Mouse (Mus musculus): Measurements from ENCODE around the gene Bcat2. TPM values are rescaled to one million over a fixed set of nuclear protein-coding genes. Genes with fewer than 3 reads are reported as not detected.

Gene Bcat2
- total and polyA plus RNA-seq, 3 experiments, result 13.5 to 65.6 (median 30.9) TPM

GRCm38 (mm10) chr7:45554744-45555143, 15.2 kb upstream of the Bcat2 start, which contains the start of gene Hsd17b14:
Gene Hsd17b14, plus strand, starts transcription at chr7:45554893.
- peaks cover 0 to 46% of the 10 kb centered on the region in 2 experiments; a peak in 2 of 4 replicates for H3K4me1 ChIP-seq (ENCODE audit: control insufficient read depth in 1 of 2, insufficient read depth in 2 of 2)
- H3K27ac ChIP-seq (ENCODE audit: insufficient read depth, low read depth), result no peak within 1 kb of the TSS
- TF ChIP-seq IRF4 (IDR thresholded peaks at IDR 0.05; ENCODE audit: low read depth, low read length) (no peak), RAD21 (IDR thresholded peaks at IDR 0.05; ENCODE audit: low read depth, low read length) (no peak), JUND (conservative IDR thresholded peaks at IDR 0.05; ENCODE audit: low read depth, low read length) (no peak), ZC3H11A (IDR thresholded peaks at IDR 0.05; ENCODE audit: low read depth, low read length) (no peak), KAT2A (IDR thresholded peaks at IDR 0.05; ENCODE audit: insufficient replicate concordance, low read length) (no peak), RCOR1 (conservative IDR thresholded peaks at IDR 0.05; ENCODE audit: low read depth, low read length) (no peak), TBP (conservative IDR thresholded peaks at IDR 0.05; ENCODE audit: low read depth, low read length) (no peak), SMC3 (IDR thresholded peaks at IDR 0.05; ENCODE audit: low read depth, low read length) (no peak), POLR2AphosphoS2 (IDR thresholded peaks at IDR 0.05; ENCODE audit: low read depth, low read length) (no peak), ZKSCAN1 (IDR thresholded peaks at IDR 0.05; ENCODE audit: borderline replicate concordance, low read depth, low read length) (no peak)
- H3K27me3 ChIP-seq (replicated peaks), result no peaks in the 10 kb centered on the region
- dilution Hi-C loops (cut with MboI; ENCODE audit: extremely low pct_ligation_motif_present, extremely low pct_unique_long_range_greater_than_20kb, low sequenced_read_pairs), result no loop called here
- DNase-seq (ENCODE audit: extremely low read depth), result no peak
- no peak within 1 kb of the TSS for H3K4me2 ChIP-seq (ENCODE audit: insufficient read depth, low read depth, poor library complexity, severe bottlenecking)
- H3K9ac ChIP-seq (ENCODE audit: insufficient read depth, low read depth), result no peak within 1 kb of the TSS
- H3K9me3 ChIP-seq (replicated peaks; ENCODE audit: low read length), result no peaks in the 10 kb centered on the region
- peaks cover 0 to 5% of the 10 kb centered on the region in 2 experiments for H3K36me3 ChIP-seq (replicated peaks in 1 of 2; ENCODE audit: control insufficient read depth in 1 of 2, insufficient read depth in 1 of 2, low read length in 1 of 2)
- no peaks in the 10 kb centered on the region for H3K79me2 ChIP-seq (replicated peaks; ENCODE audit: control insufficient read depth, extremely low read depth, insufficient read depth, poor library complexity, severe bottlenecking)
- H3K4me3 ChIP-seq (replicated peaks in 1 of 3; ENCODE audit: low read depth in 2 of 3, low read length in 2 of 3, poor library complexity in 1 of 3), result no peak within 1 kb of the TSS
- in situ Hi-C loops (cut with MboI; ENCODE audit: low pct_ligation_motif_present, low pct_unique_long_range_greater_than_20kb, low sequenced_read_pairs), result no loop called here

- H3K4me3 ChIP-seq (replicated peaks in 1 of 3; ENCODE audit: low read depth in 2 of 3, low read length in 2 of 3, poor library complexity in 1 of 3), result no peak overlapping the region
- peaks cover 0 to 5% of the 10 kb centered on the region in 2 experiments for H3K36me3 ChIP-seq (replicated peaks in 1 of 2; ENCODE audit: control insufficient read depth in 1 of 2, insufficient read depth in 1 of 2, low read length in 1 of 2)
- H3K27ac ChIP-seq (ENCODE audit: insufficient read depth, low read depth), result no peak overlapping the region
- no peaks in the 10 kb centered on the region for H3K9me3 ChIP-seq (replicated peaks; ENCODE audit: low read length)
- peak; percentile 78 for DNase-seq (ENCODE audit: extremely low read depth)
- dilution Hi-C loops (cut with MboI; ENCODE audit: extremely low pct_ligation_motif_present, extremely low pct_unique_long_range_greater_than_20kb, low sequenced_read_pairs) (no loop called here), in situ Hi-C loops (cut with MboI; ENCODE audit: low pct_ligation_motif_present, low pct_unique_long_range_greater_than_20kb, low sequenced_read_pairs) (no loop called here)
- TF ChIP-seq HCFC1 (IDR thresholded peaks at IDR 0.05; ENCODE audit: low read depth, low read length) (0 out of 2 replicates have a peak, but pooled peaks have one; percentile 39), BHLHE40 (IDR thresholded peaks at IDR 0.05; ENCODE audit: low read depth, low read length) (0 out of 2 replicates have a peak, but pooled peaks have one; percentile 34), SMC3 (IDR thresholded peaks at IDR 0.05; ENCODE audit: low read depth, low read length) (peak; percentile 93), RAD21 (IDR thresholded peaks at IDR 0.05; ENCODE audit: low read depth, low read length) (peak; percentile 74), ZC3H11A (IDR thresholded peaks at IDR 0.05; ENCODE audit: low read depth, low read length) (peak; percentile 24; the same call in 1 of the 2 replicates), ETS1 (conservative IDR thresholded peaks at IDR 0.05; ENCODE audit: low read depth, low read length) (no peak), MEF2A (IDR thresholded peaks at IDR 0.05; ENCODE audit: borderline replicate concordance, low read depth, low read length) (0 out of 2 replicates have a peak, but pooled peaks have one; percentile 29), JUN (IDR thresholded peaks at IDR 0.05; ENCODE audit: insufficient read depth, low read depth, low read length) (no peak), ZKSCAN1 (IDR thresholded peaks at IDR 0.05; ENCODE audit: borderline replicate concordance, low read depth, low read length) (no peak), IRF4 (IDR thresholded peaks at IDR 0.05; ENCODE audit: low read depth, low read length) (peak; percentile 37; the same call in 1 of the 2 replicates), MAFK (IDR thresholded peaks at IDR 0.05; ENCODE audit: insufficient replicate concordance, low read length) (no peak), NELFE (IDR thresholded peaks at IDR 0.05; ENCODE audit: low read depth, low read length) (peak; percentile 24; the same call in 1 of the 2 replicates), CTCF (conservative IDR thresholded peaks at IDR 0.05 in 1 of 2, IDR thresholded peaks at IDR 0.05 in 1 of 2; ENCODE audit: low read depth in 2 of 2, low read length in 2 of 2) (peak; percentile 71 to 90), TCF12 (IDR thresholded peaks at IDR 0.05; ENCODE audit: low read depth, low read length) (no peak), POLR2AphosphoS2 (IDR thresholded peaks at IDR 0.05; ENCODE audit: low read depth, low read length) (no peak), POLR2A (IDR thresholded peaks at IDR 0.05; ENCODE audit: low read depth, low read length) (no peak), USF2 (conservative IDR thresholded peaks at IDR 0.05; ENCODE audit: low read depth, low read length) (no peak)
- H3K9ac ChIP-seq (ENCODE audit: insufficient read depth, low read depth), result no peak overlapping the region
- H3K4me1 ChIP-seq (ENCODE audit: control insufficient read depth in 1 of 2, insufficient read depth in 2 of 2), result peaks cover 0 to 43% of the 10 kb centered on the region in 2 experiments; a peak in 2 of 4 replicates
- H3K79me2 ChIP-seq (replicated peaks; ENCODE audit: control insufficient read depth, extremely low read depth, insufficient read depth, poor library complexity, severe bottlenecking), result no peaks in the 10 kb centered on the region
- no peaks in the 10 kb centered on the region for H3K27me3 ChIP-seq (replicated peaks)
- H3K4me2 ChIP-seq (ENCODE audit: insufficient read depth, low read depth, poor library complexity, severe bottlenecking), result no peak overlapping the region; the same call in 1 of the 2 replicates
Observed at GRCm38 (mm10) chr7:45555787-45556186, 14.2 kb upstream of the Bcat2 start.
